Mouse (Mus musculus): ENCODE data around the gene Scrn1. TPM values are rescaled to one million over a fixed set of nuclear protein-coding genes. Genes with fewer than 3 reads are reported as not detected.

Gene Scrn1
- polyA plus RNA-seq, 1 experiment from 2014 or later, result 73.3 TPM

GRCm38 (mm10) chr6:54460915-54461671, 105.2 kb downstream of the Scrn1 start:
- Histone ChIP-seq H3K27me3 (ENCODE audit: control insufficient read depth, insufficient read depth, low read length) (no peaks in the 10 kb centered on the region), H3K4me3 (ENCODE audit: low read depth, low read length) (no peak overlapping the region), H3K4me2 (no peak overlapping the region), H3K27ac (ENCODE audit: low read depth, low read length) (no peak overlapping the region), H3K9ac (ENCODE audit: low read length) (no peak overlapping the region), H3K4me1 (ENCODE audit: control insufficient read depth, insufficient read depth, low read length) (no peaks in the 10 kb centered on the region), H3K36me3 (ENCODE audit: control insufficient read depth, insufficient read depth, low read length) (no peaks in the 10 kb centered on the region), H3K9me3 (ENCODE audit: control insufficient read depth, low read length) (no peaks in the 10 kb centered on the region)
- DNase-seq (ENCODE audit: low spot score, missing footprints), result no peak
- WGBS, result 80% methylated on average over 13 of the region's 13 CpGs
- no peak for ATAC-seq (ENCODE audit: low FRiP score)

- no peak for ATAC-seq (ENCODE audit: low FRiP score)
- H3K9ac ChIP-seq (ENCODE audit: low read length), result no peak overlapping the region
Observed at GRCm38 (mm10) chr6:54460172-54460914, 105.9 kb downstream of the Scrn1 start.

GRCm38 (mm10) chr6:54459661-54460060, 106.6 kb downstream of the Scrn1 start:
- H3K4me2 ChIP-seq, result no peak overlapping the region
- no peak overlapping the region for H3K4me3 ChIP-seq (ENCODE audit: low read depth, low read length)
- WGBS, result 72% methylated on average over 7 of the region's 7 CpGs
- ATAC-seq (ENCODE audit: low FRiP score), result no peak
- H3K36me3 ChIP-seq (ENCODE audit: control insufficient read depth, insufficient read depth, low read length), result no peaks in the 10 kb centered on the region
- no peaks in the 10 kb centered on the region for H3K9me3 ChIP-seq (ENCODE audit: control insufficient read depth, low read length)
- H3K4me1 ChIP-seq (ENCODE audit: control insufficient read depth, insufficient read depth, low read length), result no peaks in the 10 kb centered on the region
- no peak for DNase-seq (ENCODE audit: low spot score, missing footprints)
- H3K9ac ChIP-seq (ENCODE audit: low read length), result no peak overlapping the region
- no peak overlapping the region for H3K27ac ChIP-seq (ENCODE audit: low read depth, low read length)
- H3K27me3 ChIP-seq (ENCODE audit: control insufficient read depth, insufficient read depth, low read length), result no peaks in the 10 kb centered on the region

More at GRCm38 (mm10) chr6:54460172-54460914, 105.9 kb downstream of the Scrn1 start:
- H3K27ac ChIP-seq (ENCODE audit: low read depth, low read length), result no peak overlapping the region
- no peaks in the 10 kb centered on the region for H3K27me3 ChIP-seq (ENCODE audit: control insufficient read depth, insufficient read depth, low read length)
- no peak for DNase-seq (ENCODE audit: low spot score, missing footprints)
- no peak overlapping the region for H3K4me2 ChIP-seq
- no peaks in the 10 kb centered on the region for H3K4me1 ChIP-seq (ENCODE audit: control insufficient read depth, insufficient read depth, low read length)
- H3K4me3 ChIP-seq (ENCODE audit: low read depth, low read length), result no peak overlapping the region
- 73% methylated on average over 6 of the region's 6 CpGs for WGBS
- H3K36me3 ChIP-seq (ENCODE audit: control insufficient read depth, insufficient read depth, low read length), result no peaks in the 10 kb centered on the region
- H3K9me3 ChIP-seq (ENCODE audit: control insufficient read depth, low read length), result no peaks in the 10 kb centered on the region

Other genes with a start within 250 kb of the Scrn1 start
- gene Prr15, start 240.7 kb downstream of the Scrn1 start, polyA plus RNA-seq (2014; fragmentation: Nextera tagmentation; extraction: Ambion mirVana), result 0.54 and 0.97 TPM in 2 replicates
- 0.50 and 0.55 TPM in 2 replicates for gene Wipf3, start 136.9 kb downstream of the Scrn1 start, polyA plus RNA-seq (2014; fragmentation: Nextera tagmentation; extraction: Ambion mirVana)
- 21.0 and 22.5 TPM in 2 replicates for gene Plekha8, start 28.6 kb upstream of the Scrn1 start, polyA plus RNA-seq (2014; fragmentation: Nextera tagmentation; extraction: Ambion mirVana)
- 14.5 and 18.0 TPM in 2 replicates for gene Fkbp14, start 30.8 kb upstream of the Scrn1 start, polyA plus RNA-seq (2014; fragmentation: Nextera tagmentation; extraction: Ambion mirVana)
- gene Mturn, start 115.1 kb upstream of the Scrn1 start, polyA plus RNA-seq (2014; fragmentation: Nextera tagmentation; extraction: Ambion mirVana), result 40.0 and 40.3 TPM in 2 replicates

Measured in midbrain, embryonic 11.5 days (tissue).